Mouse (Mus musculus) liver, embryonic 14.5 days (tissue): ENCODE results near the gene Mterf2. TPM values are rescaled to one million over a fixed set of nuclear protein-coding genes. Genes with fewer than 3 reads are reported as not detected.

Experiments
- ATAC-seq: fragments of 200-750 bp; cut with Nextera tagmentation; 2 replicates; pipeline ENCODE4 v1.8.0; 2017; ENCODE audit warnings: moderate number of reproducible peaks, mild to moderate bottlenecking, moderate library complexity; ENCODE audit not compliant: insufficient read depth
- DNase-seq, 3 experiments: peaks; one replicate each; pipeline ENCODE4 v3.0.0-alpha.2; 2012 to 2013; ENCODE audit warnings: low read depth in 3 of 3, low spot score in 3 of 3
- H3K27ac ChIP-seq: fragments of 300-500 bp; sonication (generic); 2 replicates; pipeline ENCODE4 v1.5.1; 2014; ENCODE audit warnings: moderate library complexity, mild to moderate bottlenecking, control low read depth, inconsistent platforms
- H3K27me3 ChIP-seq: fragments of 300-500 bp; sonication (generic); 2 replicates; pipeline ENCODE4 v1.6.1; 2014; ENCODE audit warnings: mild to moderate bottlenecking, low read length, moderate library complexity; ENCODE audit not compliant: control insufficient read depth, insufficient read depth
- H3K36me3 ChIP-seq: fragments of 300-500 bp; sonication (generic); replicated peaks from 2 replicates; pipeline ENCODE4 v1.6.1; 2014; ENCODE audit warnings: low read depth; ENCODE audit not compliant: control insufficient read depth, insufficient read depth
- H3K4me1 ChIP-seq, 2 experiments: fragments of 200-500 bp in 1 of 2; fragments of 300-500 bp in 1 of 2; sonication (generic) in 1 of 2; replicated peaks; 2 replicates each; pipeline ENCODE4 v1.6.1; 2012 to 2014; ENCODE audit warnings: antibody characterized with exemption in 1 of 2, inconsistent platforms in 1 of 2, low read length in 1 of 2; ENCODE audit not compliant: control insufficient read depth in 2 of 2, insufficient read depth in 2 of 2
- H3K4me2 ChIP-seq: fragments of 300-500 bp; sonication (generic); 2 replicates; pipeline ENCODE4 v1.6.1; 2014; ENCODE audit warnings: low read depth, mild to moderate bottlenecking, control low read depth, moderate library complexity
- H3K4me3 ChIP-seq, 2 experiments: fragments of 200-500 bp in 1 of 2; fragments of 300-500 bp in 1 of 2; sonication (generic) in 1 of 2; 2 replicates each; pipeline ENCODE4 v1.5.1; 2012 to 2014; ENCODE audit warnings: low read depth in 2 of 2, low read length in 2 of 2, mild to moderate bottlenecking in 2 of 2, control low read depth in 1 of 2, inconsistent platforms in 1 of 2, moderate library complexity in 1 of 2; ENCODE audit not compliant: insufficient read depth in 1 of 2
- H3K9ac ChIP-seq: fragments of 300-500 bp; sonication (generic); replicated peaks from 2 replicates; pipeline ENCODE4 v1.6.1; 2014; ENCODE audit warnings: mild to moderate bottlenecking, control low read depth, moderate library complexity
- H3K9me3 ChIP-seq: fragments of 300-500 bp; sonication (generic); 2 replicates; pipeline ENCODE4 v1.6.1; 2016; ENCODE audit warnings: low read length, mixed read lengths; ENCODE audit not compliant: control insufficient read depth
- CTCF ChIP-seq: IDR thresholded peaks from 2 replicates; pipeline ENCODE4 v1.5.1; 2016; ENCODE audit warnings: antibody characterized with exemption, low read depth, control low read depth
- EP300 ChIP-seq: IDR thresholded peaks from 2 replicates; pipeline ENCODE4 v1.6.1; 2016; ENCODE audit warnings: antibody characterized with exemption, low read depth
- WGBS: fragments of 180-500 bp; shearing (Covaris S2); extraction: QIAGEN DNeasy Blood & Tissue Kit; methylation state at CpG from one replicate; pipeline ENCODE4 v1.1.7; 2014; ENCODE audit not compliant: insufficient replicate concordance; 5-methylcytosine and 5-hydroxymethylcytosine counted together
- polyA plus RNA-seq, 2 experiments: library from polyadenylated mRNA; depleted of rRNA in 1 of 2; stranded (reverse) in 1 of 2; unstranded in 1 of 2; fragments of >200 nt; fragmentation: Nextera tagmentation in 1 of 2; extraction: Ambion mirVana in 1 of 2; gene quantifications; 2 replicates each; pipeline versions ENCODE4 v1.2.1 to v1.2.3; 2012 to 2014

Mterf2 gene
- polyA plus RNA-seq, 2 experiments: 4.4 to 6.4 TPM

DNA sequence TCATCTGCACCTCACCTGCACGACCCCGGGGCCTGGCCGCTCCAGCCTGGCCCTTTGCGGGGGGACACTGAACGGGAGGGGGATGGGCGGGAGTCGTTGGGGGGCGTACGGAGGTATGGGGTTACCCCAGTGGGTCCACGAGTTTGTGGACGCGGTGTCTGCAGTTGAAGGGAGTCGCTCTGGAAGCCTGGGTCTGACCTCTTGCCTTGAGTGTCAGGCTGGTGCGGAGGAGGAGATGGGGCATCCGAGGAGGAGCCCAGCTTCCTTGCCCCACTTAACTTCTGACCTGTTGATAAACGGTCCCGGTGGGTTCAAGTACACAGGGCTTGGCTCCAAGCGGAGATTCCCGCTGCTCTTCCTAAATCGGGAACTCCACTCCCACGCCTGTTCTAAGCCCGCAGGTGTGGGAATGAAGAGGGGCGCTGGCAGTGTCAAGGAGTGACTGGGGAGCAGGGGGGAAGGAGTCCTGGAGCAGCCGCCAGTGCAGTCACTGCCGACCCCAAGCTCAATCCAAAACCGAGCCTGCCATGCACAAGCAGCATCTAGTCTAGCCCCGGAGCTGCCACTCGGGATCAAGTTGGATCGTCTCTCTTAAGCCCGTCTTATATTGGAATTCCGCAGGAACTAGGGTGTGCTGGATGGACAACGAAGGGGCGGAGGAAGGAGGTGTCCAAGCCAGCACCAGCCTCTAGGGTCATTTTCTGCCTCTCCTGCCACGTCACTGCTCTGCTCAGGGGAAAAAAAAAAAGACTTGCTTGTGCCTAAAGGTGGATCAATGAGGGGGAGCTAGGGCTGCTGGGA is 24.5 kb downstream of the Mterf2 start:
- H3K4me1 ChIP-seq: peaks cover 5 to 8% of the 10 kb centered on the region in 2 experiments
- ATAC-seq: peak; percentile 14
- peak overlapping the region; percentile 76 to 95 for H3K4me3 ChIP-seq
- no peaks in the 10 kb centered on the region for H3K27me3 ChIP-seq
- no peak for TF ChIP-seq EP300
- no peak; the same call in 1 of the 2 replicates for TF ChIP-seq CTCF
- 2% methylated on average over 34 of the region's 34 CpGs for WGBS
- peak in 1 of 3 experiments; percentile 22 for DNase-seq
- peak overlapping the region; percentile 30; the same call in 1 of the 2 replicates for H3K27ac ChIP-seq
- H3K36me3 ChIP-seq: no peaks in the 10 kb centered on the region
- H3K9me3 ChIP-seq: no peaks in the 10 kb centered on the region
- H3K9ac ChIP-seq: peak overlapping the region; percentile 94
- H3K4me2 ChIP-seq: peak overlapping the region; percentile 80

DNA sequence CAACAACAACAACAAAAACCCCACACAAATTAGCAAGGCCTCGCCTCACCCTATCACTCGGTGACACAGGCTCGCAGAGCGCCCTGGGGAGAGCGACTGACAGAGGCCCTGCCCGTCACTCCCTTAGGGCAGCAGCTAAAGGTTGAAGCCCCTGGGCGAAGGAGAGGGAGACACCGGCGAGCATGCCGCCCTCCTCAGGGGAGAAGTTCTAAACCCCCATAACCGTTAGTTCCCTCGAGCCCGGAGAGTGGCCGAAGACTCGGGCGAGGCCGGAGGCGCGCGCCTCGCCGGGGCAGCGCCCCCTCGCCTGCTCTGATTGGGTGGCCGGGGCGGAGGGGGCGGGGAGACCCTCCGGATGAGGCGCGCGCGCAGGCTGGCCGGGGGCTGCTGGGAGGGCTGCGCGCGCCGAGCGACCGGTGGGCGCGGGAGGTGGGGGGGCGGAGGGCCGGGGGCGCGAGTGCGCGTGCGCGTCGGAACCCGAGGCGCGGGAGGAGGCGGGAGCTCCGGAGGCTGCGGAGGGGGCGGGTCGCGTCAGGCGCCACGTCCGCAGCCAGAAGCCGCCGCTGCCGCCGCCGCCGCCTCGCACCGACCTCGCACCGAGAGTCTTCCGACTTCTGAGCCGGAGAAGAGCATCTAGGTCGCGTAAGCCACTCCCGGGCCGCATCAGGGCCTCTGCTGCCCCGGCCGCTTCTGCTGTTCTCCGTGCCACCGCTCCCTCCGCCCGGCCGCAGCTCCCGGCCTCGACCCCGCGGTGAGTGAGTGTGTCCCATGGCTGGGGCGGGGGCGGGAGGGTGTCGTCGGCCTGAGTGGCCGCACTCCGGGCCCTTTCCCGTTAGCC is 25.4 kb downstream of the Mterf2 start, which contains the start of the genes Fhl4 and Tmem263:
Gene Fhl4, minus strand, starts transcription at position 249 of the 838 bp plus-strand sequence.
Gene Tmem263, plus strand, starts transcription at position 381 of the 838 bp plus-strand sequence.
- Histone ChIP-seq H3K4me1 (peaks cover 5 to 8% of the 10 kb centered on the region in 2 experiments), H3K9ac (peak within 1 kb of the TSS; percentile 94), H3K36me3 (no peaks in the 10 kb centered on the region), H3K27me3 (no peaks in the 10 kb centered on the region), H3K27ac (peak within 1 kb of the TSS; percentile 74), H3K4me2 (peak within 1 kb of the TSS; percentile 80), H3K9me3 (no peaks in the 10 kb centered on the region), H3K4me3 (peak within 1 kb of the TSS; percentile 76 to 95)
- under 1% methylated on average over 82 of the region's 96 CpGs for WGBS
- peak; percentile 92 for ATAC-seq
- DNase-seq: peak; percentile 70 to 73 (median 72)
- TF ChIP-seq EP300 (no peak), CTCF (no peak)

DNA sequence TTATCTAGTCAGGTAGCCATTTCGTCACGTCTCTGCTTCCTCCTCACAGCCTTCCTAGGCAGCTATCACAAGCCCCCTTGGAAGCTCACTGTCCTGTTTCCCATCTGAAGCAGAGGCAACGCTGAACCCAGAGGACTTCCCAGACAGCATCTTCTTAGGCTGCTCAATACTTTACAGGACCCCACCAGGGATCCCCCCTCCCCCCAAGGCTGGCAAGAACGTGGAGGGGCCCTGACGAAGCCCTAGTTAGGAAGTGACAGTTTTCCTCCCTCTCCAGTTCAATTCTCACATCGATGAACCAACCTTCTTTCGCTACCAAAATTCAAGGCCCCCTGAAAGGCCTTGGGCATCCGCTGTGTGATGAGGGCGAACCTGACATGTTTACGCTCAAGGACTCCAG is 26.0 kb downstream of the Mterf2 start:
- no peaks in the 10 kb centered on the region for H3K27me3 ChIP-seq
- no peaks in the 10 kb centered on the region for H3K36me3 ChIP-seq
- peaks cover 5 to 8% of the 10 kb centered on the region in 2 experiments for H3K4me1 ChIP-seq
- DNase-seq (peak in 2 of 3 experiments; percentile 20 to 26), ATAC-seq (peak; percentile 24; the same call in 1 of the 2 replicates)
- TF ChIP-seq EP300: no peak
- no peak for TF ChIP-seq CTCF
- peak overlapping the region; percentile 76 to 95 for H3K4me3 ChIP-seq
- H3K4me2 ChIP-seq: peak overlapping the region; percentile 80
- peak overlapping the region; percentile 74 for H3K27ac ChIP-seq
- WGBS: 1% methylated on average over 10 of the region's 10 CpGs
- H3K9ac ChIP-seq: peak overlapping the region; percentile 94
- no peaks in the 10 kb centered on the region for H3K9me3 ChIP-seq

DNA sequence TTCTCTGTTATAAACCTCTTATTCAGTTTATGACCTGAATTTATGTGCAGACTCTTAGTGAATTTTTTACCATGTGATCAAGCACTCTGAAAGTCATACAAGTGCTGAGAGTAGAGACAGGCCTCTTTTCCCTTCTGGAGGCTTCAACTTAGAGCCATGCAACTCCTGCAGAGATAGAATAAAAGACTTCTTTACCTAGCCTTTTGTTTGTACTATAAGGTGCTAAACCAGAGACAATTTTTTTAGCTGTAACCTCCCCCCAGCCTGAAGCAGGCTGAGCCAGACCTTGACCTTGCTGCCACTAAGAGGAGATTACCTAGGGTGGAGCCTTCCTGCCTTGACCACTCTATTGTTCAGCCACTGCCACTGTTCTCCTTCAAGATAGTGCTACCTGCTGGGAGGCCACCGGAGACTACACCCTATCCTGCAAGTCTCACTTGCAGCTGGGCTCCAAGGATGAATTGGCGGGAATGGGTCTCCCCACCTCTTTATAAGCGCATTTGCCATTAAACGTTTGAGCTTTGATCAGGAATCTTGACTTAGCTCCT is 56.1 kb downstream of the Mterf2 start:
- no peak overlapping the region for H3K9ac ChIP-seq
- H3K36me3 ChIP-seq: no peaks in the 10 kb centered on the region
- no peak overlapping the region for H3K27ac ChIP-seq
- no peaks in the 10 kb centered on the region for H3K9me3 ChIP-seq
- no peak for ATAC-seq
- H3K4me1 ChIP-seq: no peaks in the 10 kb centered on the region
- H3K4me2 ChIP-seq: no peak overlapping the region
- no peak overlapping the region for H3K4me3 ChIP-seq
- H3K27me3 ChIP-seq: no peaks in the 10 kb centered on the region
- 42% methylated on average over 4 of the region's 4 CpGs for WGBS
- no peak for TF ChIP-seq CTCF
- no peak for TF ChIP-seq EP300
- no peak for DNase-seq

Other genes with a start within 250 kb of the Mterf2 start
- 4.2 and 4.5 TPM in 2 replicates for gene Ric8b, start 210.4 kb downstream of the Mterf2 start, polyA plus RNA-seq (2012; rRNA removed)
- 2.6 and 2.8 TPM in 2 replicates for gene Ric8b, start 210.4 kb downstream of the Mterf2 start, polyA plus RNA-seq (2014; fragmentation: Nextera tagmentation; extraction: Ambion mirVana)
- gene Fhl4, start 25.5 kb downstream of the Mterf2 start, polyA plus RNA-seq (2012; rRNA removed): 0.15 and 0.16 TPM in 2 replicates
- gene Fhl4, start 25.5 kb downstream of the Mterf2 start, polyA plus RNA-seq (2014; fragmentation: Nextera tagmentation; extraction: Ambion mirVana): 0.34 and 0.43 TPM in 2 replicates
- gene Tmem263, start 25.4 kb downstream of the Mterf2 start, polyA plus RNA-seq (2012; rRNA removed): 2.3 and 3.7 TPM in 2 replicates
- 10.9 and 11.1 TPM in 2 replicates for gene Tmem263, start 25.4 kb downstream of the Mterf2 start, polyA plus RNA-seq (2014; fragmentation: Nextera tagmentation; extraction: Ambion mirVana)
- gene Cry1, start 57.0 kb upstream of the Mterf2 start, polyA plus RNA-seq (2012; rRNA removed): 1.8 and 2.3 TPM in 2 replicates
- 4.2 and 4.4 TPM in 2 replicates for gene Cry1, start 57.0 kb upstream of the Mterf2 start, polyA plus RNA-seq (2014; fragmentation: Nextera tagmentation; extraction: Ambion mirVana)